Mouse (Mus musculus): ENCODE results near the gene Tmem120a.

Tmem120a gene

DNA sequence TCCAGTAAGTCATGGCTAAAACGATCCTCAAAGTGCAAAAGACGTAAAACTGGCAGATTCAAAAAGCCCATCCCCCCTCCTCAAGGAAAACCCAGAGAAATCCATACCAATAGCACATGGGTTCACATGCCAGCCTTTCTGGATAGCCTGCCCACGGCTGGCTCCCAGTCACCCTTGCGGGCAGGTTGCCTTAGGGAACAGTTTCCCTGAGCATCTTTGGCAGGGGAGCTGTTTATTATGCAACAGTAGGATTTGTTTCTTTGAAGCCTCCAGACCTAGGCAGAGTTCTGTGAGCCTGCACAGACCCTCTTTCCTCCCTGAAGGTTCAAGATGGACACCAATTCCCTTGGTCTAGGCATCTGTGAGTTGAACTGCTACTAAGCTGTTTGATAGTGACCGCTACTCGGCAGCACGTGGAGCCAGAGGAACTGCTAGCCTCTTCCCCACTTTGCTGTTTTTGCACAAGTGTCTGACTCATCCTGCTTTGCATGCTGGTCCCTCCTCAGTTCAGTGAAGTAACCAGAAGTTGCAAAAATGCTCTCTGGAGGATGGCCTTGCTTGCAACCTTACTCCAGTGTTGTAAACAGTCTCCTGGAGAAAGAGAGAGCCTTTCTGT, 33.5 kb downstream of the Tmem120a start:
- no peak for DNase-seq (ENCODE audit: low spot score)

GRCm38 (mm10) chr5:135709716-135710115, 34.5 kb downstream of the Tmem120a start:
- no peak for DNase-seq (ENCODE audit: low spot score)

GRCm38 (mm10) chr5:135707855-135708254, 36.4 kb downstream of the Tmem120a start:
- DNase-seq (ENCODE audit: low spot score), result no peak

- no peak for DNase-seq (ENCODE audit: low spot score)
These were observed 37.2 kb downstream of the Tmem120a start for GRCm38 (mm10) chr5:135707039-135707438.

DNA sequence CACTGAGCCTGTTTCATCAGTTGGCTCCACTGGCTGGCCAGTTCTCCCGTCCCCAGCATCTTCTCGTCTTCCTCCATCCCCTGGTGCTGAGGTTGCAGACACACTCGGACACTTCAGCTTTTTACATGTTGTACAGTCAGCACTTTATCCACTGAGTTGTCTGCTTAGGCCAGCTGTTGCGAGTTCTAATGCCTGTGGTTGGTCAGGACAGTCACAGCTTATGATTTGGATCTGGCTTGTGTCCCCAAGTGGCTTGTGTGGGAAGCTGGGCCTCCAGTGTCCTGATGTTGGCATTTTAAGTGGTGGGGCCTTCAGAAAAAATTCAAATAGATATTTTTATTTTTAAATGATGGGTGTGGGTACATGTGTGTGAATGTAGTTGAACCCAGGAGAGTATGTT, 38.9 kb downstream of the Tmem120a start:
- DNase-seq (ENCODE audit: low spot score), result no peak

- no peak for DNase-seq (ENCODE audit: low spot score)
These were observed 40.8 kb downstream of the Tmem120a start for GRCm38 (mm10) chr5:135703431-135703830.

- DNase-seq (ENCODE audit: low spot score), result no peak
These were observed 41.5 kb downstream of the Tmem120a start for GRCm38 (mm10) chr5:135702682-135703192.

DNA sequence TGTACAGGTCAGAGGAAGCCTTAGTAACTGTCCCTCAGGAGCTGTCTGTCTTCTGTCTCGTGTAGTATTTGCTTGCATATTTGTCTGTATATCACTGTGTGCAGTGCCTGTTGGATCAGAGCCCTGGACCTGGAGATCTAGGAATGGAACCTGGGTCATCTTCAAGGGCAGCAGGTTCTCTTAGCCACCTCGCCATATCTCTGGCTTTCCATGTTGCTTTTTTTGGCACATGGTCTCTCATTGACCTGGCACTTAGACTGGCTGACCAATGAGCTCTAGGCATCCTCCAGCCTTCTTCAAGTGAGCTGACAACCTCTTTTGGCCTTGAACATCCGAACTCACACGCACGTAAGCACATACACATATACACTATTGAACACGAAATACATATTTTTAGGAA, 42.1 kb downstream of the Tmem120a start:
- no peak for DNase-seq (ENCODE audit: low spot score)

DNA sequence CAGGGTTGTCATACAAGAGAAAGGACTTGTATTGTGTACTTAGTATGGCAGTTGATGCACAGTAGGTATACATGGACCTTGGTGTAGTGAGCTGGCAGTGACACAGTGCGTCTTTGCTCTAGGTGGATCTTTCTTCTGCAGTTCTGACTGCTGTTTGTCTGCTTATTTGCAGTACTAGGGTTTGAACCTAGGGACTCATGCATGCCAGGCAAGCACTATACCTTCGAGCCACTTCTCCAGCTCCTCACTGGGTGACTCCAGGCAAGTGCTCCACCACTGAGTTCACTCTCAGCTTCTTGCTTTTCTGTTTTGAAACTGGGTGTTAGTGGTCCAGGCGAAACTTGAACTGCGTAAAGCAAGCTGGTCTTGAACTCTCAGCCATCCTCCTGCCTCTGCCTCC, 42.6 kb downstream of the Tmem120a start:
- DNase-seq (ENCODE audit: low spot score), result no peak

DNA sequence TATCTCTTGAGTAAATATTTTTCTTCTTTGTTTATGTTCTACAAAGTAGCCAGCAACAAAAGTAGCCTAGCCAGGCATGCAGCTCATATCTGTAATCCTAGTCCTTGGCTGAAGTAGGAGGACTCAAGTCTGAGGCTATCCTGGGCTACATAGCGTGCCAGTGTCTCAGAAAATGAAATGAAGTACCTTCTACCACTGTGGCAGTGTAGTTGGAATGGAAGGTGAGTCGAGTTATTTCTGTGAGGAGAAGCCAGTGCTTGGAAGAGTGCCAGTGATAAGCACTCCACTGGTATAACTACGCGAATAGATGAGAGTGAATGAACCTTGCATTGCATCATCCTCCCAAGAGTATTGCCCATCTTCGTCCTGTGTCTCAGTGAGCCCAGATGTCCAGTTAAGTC, 46.5 kb downstream of the Tmem120a start:
- no peak for DNase-seq (ENCODE audit: low spot score)

DNA sequence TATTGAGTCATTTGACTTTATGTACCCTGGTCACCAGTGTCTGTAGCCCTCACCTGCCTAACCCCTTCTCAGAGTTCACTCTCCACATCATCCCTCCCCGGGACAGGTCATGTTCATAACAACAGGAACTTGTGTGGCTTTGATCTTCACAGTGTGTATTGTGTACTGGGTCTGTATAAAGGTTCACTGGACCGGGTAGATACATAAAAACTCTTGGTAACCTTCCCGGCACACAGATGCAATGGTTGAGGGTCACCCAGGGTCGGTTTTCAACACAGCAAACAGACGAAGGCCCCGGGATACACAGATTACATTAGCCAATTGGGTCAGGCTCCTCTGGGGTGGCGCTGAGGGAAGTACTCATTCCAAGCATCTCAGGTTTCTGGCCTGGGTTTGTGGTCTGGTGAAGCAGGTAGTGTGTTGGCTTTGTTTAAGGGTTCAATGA, 48.9 kb downstream of the Tmem120a start:
- no peak for DNase-seq (ENCODE audit: low spot score)

- no peak for DNase-seq (ENCODE audit: low spot score)
These were observed 50.9 kb downstream of the Tmem120a start for GRCm38 (mm10) chr5:135693281-135693853.

GRCm38 (mm10) chr5:135691266-135691665, 53.0 kb downstream of the Tmem120a start:
- no peak for DNase-seq (ENCODE audit: low spot score)

DNA sequence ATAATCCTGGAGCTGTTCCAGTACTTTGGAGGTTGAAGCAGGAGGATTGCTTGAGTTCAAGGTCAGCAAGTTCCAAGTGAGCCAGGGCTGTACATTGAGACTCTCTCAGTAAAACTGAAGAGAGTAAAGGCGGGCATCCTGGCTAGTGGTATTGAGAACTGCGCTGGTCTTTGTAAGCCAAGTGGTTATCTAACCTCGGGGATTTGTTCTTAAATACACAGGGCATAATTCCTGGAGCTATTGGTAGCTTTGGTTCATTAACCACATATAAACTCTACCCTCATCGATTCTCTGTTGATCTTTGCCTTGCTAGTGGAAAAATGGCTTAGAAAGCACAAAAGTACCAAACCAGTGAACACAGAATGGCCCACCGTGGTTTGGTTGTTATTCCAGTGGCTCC, 53.8 kb downstream of the Tmem120a start:
- no peak for DNase-seq (ENCODE audit: low spot score)
